Mouse (Mus musculus) liver, embryonic 14.5 days (tissue): Measurements from ENCODE around the gene Zfp687. TPM values are rescaled to one million over a fixed set of nuclear protein-coding genes. Genes with fewer than 3 reads are reported as not detected.
"Not testable (repeated sequence)": the region's sequence is repeated elsewhere in the genome, so short reads cannot be mapped to it uniquely, and the experiment has no call there.

Source experiments
- ATAC-seq: fragments of 200-750 bp; cut with Nextera tagmentation; 2 replicates; pipeline ENCODE4 v1.8.0; 2017; ENCODE audit warnings: moderate number of reproducible peaks, mild to moderate bottlenecking, moderate library complexity; ENCODE audit not compliant: insufficient read depth
- DNase-seq, 3 experiments: peaks; one replicate each; pipeline ENCODE4 v3.0.0-alpha.2; 2012 to 2013; ENCODE audit warnings: low read depth in 3 of 3, low spot score in 3 of 3
- H3K27ac ChIP-seq: fragments of 300-500 bp; sonication (generic); 2 replicates; pipeline ENCODE4 v1.5.1; 2014; ENCODE audit warnings: moderate library complexity, mild to moderate bottlenecking, control low read depth, inconsistent platforms
- H3K27me3 ChIP-seq: fragments of 300-500 bp; sonication (generic); 2 replicates; pipeline ENCODE4 v1.6.1; 2014; ENCODE audit warnings: mild to moderate bottlenecking, low read length, moderate library complexity; ENCODE audit not compliant: control insufficient read depth, insufficient read depth
- H3K36me3 ChIP-seq: fragments of 300-500 bp; sonication (generic); replicated peaks from 2 replicates; pipeline ENCODE4 v1.6.1; 2014; ENCODE audit warnings: low read depth; ENCODE audit not compliant: control insufficient read depth, insufficient read depth
- H3K4me1 ChIP-seq, 2 experiments: fragments of 200-500 bp in 1 of 2; fragments of 300-500 bp in 1 of 2; sonication (generic) in 1 of 2; replicated peaks; 2 replicates each; pipeline ENCODE4 v1.6.1; 2012 to 2014; ENCODE audit warnings: antibody characterized with exemption in 1 of 2, inconsistent platforms in 1 of 2, low read length in 1 of 2; ENCODE audit not compliant: control insufficient read depth in 2 of 2, insufficient read depth in 2 of 2
- H3K4me2 ChIP-seq: fragments of 300-500 bp; sonication (generic); 2 replicates; pipeline ENCODE4 v1.6.1; 2014; ENCODE audit warnings: low read depth, mild to moderate bottlenecking, control low read depth, moderate library complexity
- H3K4me3 ChIP-seq, 2 experiments: fragments of 200-500 bp in 1 of 2; fragments of 300-500 bp in 1 of 2; sonication (generic) in 1 of 2; 2 replicates each; pipeline ENCODE4 v1.5.1; 2012 to 2014; ENCODE audit warnings: low read depth in 2 of 2, low read length in 2 of 2, mild to moderate bottlenecking in 2 of 2, control low read depth in 1 of 2, inconsistent platforms in 1 of 2, moderate library complexity in 1 of 2; ENCODE audit not compliant: insufficient read depth in 1 of 2
- H3K9ac ChIP-seq: fragments of 300-500 bp; sonication (generic); replicated peaks from 2 replicates; pipeline ENCODE4 v1.6.1; 2014; ENCODE audit warnings: mild to moderate bottlenecking, control low read depth, moderate library complexity
- H3K9me3 ChIP-seq: fragments of 300-500 bp; sonication (generic); 2 replicates; pipeline ENCODE4 v1.6.1; 2016; ENCODE audit warnings: low read length, mixed read lengths; ENCODE audit not compliant: control insufficient read depth
- CTCF ChIP-seq: IDR thresholded peaks from 2 replicates; pipeline ENCODE4 v1.5.1; 2016; ENCODE audit warnings: antibody characterized with exemption, low read depth, control low read depth
- EP300 ChIP-seq: IDR thresholded peaks from 2 replicates; pipeline ENCODE4 v1.6.1; 2016; ENCODE audit warnings: antibody characterized with exemption, low read depth
- WGBS: fragments of 180-500 bp; shearing (Covaris S2); extraction: QIAGEN DNeasy Blood & Tissue Kit; methylation state at CpG from one replicate; pipeline ENCODE4 v1.1.7; 2014; ENCODE audit not compliant: insufficient replicate concordance; 5-methylcytosine and 5-hydroxymethylcytosine counted together
- polyA plus RNA-seq, 2 experiments: library from polyadenylated mRNA; depleted of rRNA in 1 of 2; stranded (reverse) in 1 of 2; unstranded in 1 of 2; fragments of >200 nt; fragmentation: Nextera tagmentation in 1 of 2; extraction: Ambion mirVana in 1 of 2; gene quantifications; 2 replicates each; pipeline versions ENCODE4 v1.2.1 to v1.2.3; 2012 to 2014

Gene Zfp687
- polyA plus RNA-seq, 2 experiments = 4.4 to 5.8 TPM

- TF ChIP-seq EP300 (no peak), CTCF (no peak)
- Histone ChIP-seq H3K4me3 (peak overlapping the region; percentile 43 to 79), H3K27ac (peak overlapping the region; percentile 30), H3K27me3 (no peaks in the 10 kb centered on the region), H3K4me1 (peaks cover 22 to 26% of the 10 kb centered on the region in 2 experiments), H3K9ac (peak overlapping the region; percentile 81), H3K9me3 (no peaks in the 10 kb centered on the region), H3K4me2 (peak overlapping the region; percentile 54), H3K36me3 (peaks cover 11% of the 10 kb centered on the region)
- DNase-seq (no peak), ATAC-seq (peak; percentile 34)
- WGBS = 6% methylated on average over 7 of the region's 7 CpGs
These were observed 27.6 kb upstream of the Zfp687 start for GRCm38 (mm10) chr3:95042838-95043229.

- Histone ChIP-seq H3K36me3 (peaks cover 12% of the 10 kb centered on the region), H3K4me3 (peak within 1 kb of the TSS; percentile 79 to 82), H3K4me2 (peak within 1 kb of the TSS; percentile 81), H3K27me3 (no peaks in the 10 kb centered on the region), H3K27ac (peak within 1 kb of the TSS; percentile 30), H3K9me3 (no peaks in the 10 kb centered on the region), H3K9ac (peak within 1 kb of the TSS; percentile 81), H3K4me1 (peaks cover 22 to 25% of the 10 kb centered on the region in 2 experiments)
- DNase-seq (peak; percentile 96 to 97 (median 97)), ATAC-seq (peak; percentile 95)
- WGBS = under 1% methylated on average over 36 of the region's 36 CpGs
- TF ChIP-seq EP300 = no peak
- no peak for TF ChIP-seq CTCF
These were observed 27.1 kb upstream of the Zfp687 start, which contains the start of gene Psmd4 for GRCm38 (mm10) chr3:95042166-95042837. Gene Psmd4 (minus strand): TSS chr3:95042614.

DNA sequence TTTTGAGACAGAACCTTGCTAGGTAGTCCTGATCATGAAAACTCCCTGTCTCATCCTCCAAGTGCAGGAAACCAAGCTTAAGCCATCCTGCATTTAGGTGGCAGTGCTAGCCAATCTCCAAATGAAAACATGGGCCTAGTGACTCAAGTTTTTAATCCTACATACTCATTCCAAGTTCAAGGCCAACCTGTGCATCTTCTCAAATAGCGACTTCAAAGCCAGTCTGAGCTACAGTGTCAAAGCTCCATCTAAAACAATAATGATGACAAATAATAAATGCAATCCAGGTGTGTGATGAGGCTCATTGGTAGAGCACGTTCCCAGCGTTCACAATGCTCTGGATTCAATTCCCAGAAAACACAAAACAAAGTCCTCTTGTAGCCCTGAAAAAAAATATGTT, 26.4 kb upstream of the Zfp687 start:
- WGBS = 14% methylated on average over 3 of the region's 3 CpGs
- H3K27ac ChIP-seq = peak overlapping the region; percentile 30
- peak overlapping the region; percentile 79 to 82 for H3K4me3 ChIP-seq
- H3K36me3 ChIP-seq = peaks cover 18% of the 10 kb centered on the region
- H3K9ac ChIP-seq = peak overlapping the region; percentile 81
- ATAC-seq = no peak
- H3K4me2 ChIP-seq = peak overlapping the region; percentile 81
- TF ChIP-seq EP300 (no peak), CTCF (no peak)
- H3K9me3 ChIP-seq = no peaks in the 10 kb centered on the region
- H3K4me1 ChIP-seq = peaks cover 17 to 20% of the 10 kb centered on the region in 2 experiments
- no peak for DNase-seq
- H3K27me3 ChIP-seq = no peaks in the 10 kb centered on the region

DNA sequence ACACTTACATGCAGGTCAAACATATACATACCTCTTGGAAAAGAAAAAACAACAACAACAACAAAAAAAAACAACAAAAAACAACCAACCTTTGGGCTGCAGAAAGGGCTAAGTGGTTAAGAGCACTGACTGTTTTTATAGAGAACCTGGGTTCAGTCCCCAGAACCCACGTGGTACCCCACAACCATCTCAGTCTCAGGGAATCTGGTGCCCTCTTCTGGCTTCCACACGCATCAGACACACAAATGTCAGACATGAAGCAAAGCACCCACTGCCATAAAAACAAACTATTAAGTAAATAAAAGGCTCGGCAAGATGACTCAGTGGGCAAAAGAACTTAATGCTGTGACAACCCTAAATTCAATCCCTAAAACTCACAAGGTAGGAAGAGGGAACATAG, 14.7 kb upstream of the Zfp687 start:
- no peak for ATAC-seq
- peaks cover 50% of the 10 kb centered on the region for H3K36me3 ChIP-seq
- H3K9me3 ChIP-seq = no peaks in the 10 kb centered on the region
- H3K27ac ChIP-seq = no peak overlapping the region
- no peak overlapping the region for H3K4me3 ChIP-seq
- no peak overlapping the region for H3K9ac ChIP-seq
- WGBS = 71% methylated on average over 3 of the region's 3 CpGs
- DNase-seq = no peak
- H3K27me3 ChIP-seq = no peaks in the 10 kb centered on the region
- no peak overlapping the region for H3K4me2 ChIP-seq
- TF ChIP-seq CTCF (0 out of 2 replicates have a peak, but pooled peaks have one; percentile 9), EP300 (no peak)
- peaks cover 8 to 23% of the 10 kb centered on the region in 2 experiments for H3K4me1 ChIP-seq

DNA sequence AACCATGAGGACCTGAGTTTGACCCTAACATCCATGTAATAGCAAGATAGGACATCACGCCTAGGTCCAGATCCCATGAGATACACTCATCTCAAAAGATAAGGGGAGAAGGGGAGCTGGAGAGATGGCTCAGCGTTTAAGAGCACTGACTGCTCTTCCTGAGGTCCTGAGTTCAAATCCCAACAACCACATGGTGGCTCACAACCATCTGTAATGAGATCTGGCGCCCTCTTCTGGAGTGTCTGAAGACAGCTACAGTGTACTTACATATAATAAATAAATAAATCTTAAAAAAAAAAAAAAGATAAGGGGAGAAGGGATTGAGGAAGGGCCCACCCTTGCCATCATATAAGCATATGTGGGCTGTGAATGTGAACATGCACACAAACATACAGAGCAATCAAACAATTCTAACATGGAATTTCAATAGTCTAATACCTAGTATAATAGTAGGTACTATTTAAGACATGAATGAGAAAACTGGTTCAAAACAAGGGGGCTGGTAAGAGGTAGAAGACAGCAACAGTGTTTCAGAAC, 14.1 kb upstream of the Zfp687 start:
- H3K27me3 ChIP-seq, H3K4me2 ChIP-seq, H3K27ac ChIP-seq, ATAC-seq, DNase-seq, H3K9me3 ChIP-seq, H3K9ac ChIP-seq, H3K4me3 ChIP-seq: not testable (repeated sequence)
- WGBS = 55% methylated on average over 3 of the region's 3 CpGs
- Histone ChIP-seq H3K4me1 (peaks cover 14 to 29% of the 10 kb centered on the region in 2 experiments), H3K36me3 (peaks cover 44% of the 10 kb centered on the region)
